Mouse (Mus musculus) kidney, postnatal 25 days (tissue): ENCODE results near the gene Col5a1.
A peak's percentile ranks its signal among the peaks of the same experiment; 100 is the strongest.

Experiments used
- DNase-seq, 2 experiments: peaks; one replicate each; pipeline ENCODE4 v3.0.0; 2021; ENCODE audit warnings: mixed read lengths in 2 of 2

The Col5a1 gene

GRCm38 (mm10) chr2:28038391-28039096 lies 152.3 kb downstream of the Col5a1 start:
- DNase-seq: peak; percentile 44 to 61

DNA sequence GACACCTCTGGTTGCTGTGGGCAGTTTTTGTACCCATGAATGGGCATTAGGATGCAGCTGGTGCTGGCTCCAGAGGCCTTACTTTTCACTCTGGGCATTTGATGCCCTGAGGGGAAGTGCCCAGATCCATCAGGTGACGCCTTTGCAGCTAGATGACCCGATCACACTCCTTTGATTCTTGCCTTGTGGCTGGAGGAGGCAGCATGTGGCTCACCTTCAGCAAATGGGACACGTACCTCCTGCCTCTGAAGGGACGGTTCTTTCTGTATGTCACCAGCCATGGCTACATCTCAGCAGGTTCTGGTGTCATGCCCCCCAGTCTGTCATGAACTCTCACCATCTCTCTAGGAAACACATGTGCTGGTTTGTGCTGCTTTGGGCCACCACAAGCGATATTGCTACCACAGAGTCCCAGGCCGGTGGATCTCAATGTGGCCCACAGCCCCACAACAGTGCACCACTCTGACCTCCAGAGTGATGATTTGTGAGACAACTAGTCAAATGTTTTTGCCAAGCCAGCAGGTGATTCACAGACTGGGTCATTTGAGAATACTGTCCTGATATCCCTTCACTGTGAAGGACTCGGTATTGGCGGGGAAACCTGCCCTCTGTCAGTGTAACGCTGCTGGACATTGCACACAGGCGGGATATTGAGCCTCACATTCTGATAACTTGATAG lies 153.6 kb downstream of the Col5a1 start:
- DNase-seq: no peak

GRCm38 (mm10) chr2:28040466-28040865 lies 154.2 kb downstream of the Col5a1 start:
- no peak for DNase-seq

DNA sequence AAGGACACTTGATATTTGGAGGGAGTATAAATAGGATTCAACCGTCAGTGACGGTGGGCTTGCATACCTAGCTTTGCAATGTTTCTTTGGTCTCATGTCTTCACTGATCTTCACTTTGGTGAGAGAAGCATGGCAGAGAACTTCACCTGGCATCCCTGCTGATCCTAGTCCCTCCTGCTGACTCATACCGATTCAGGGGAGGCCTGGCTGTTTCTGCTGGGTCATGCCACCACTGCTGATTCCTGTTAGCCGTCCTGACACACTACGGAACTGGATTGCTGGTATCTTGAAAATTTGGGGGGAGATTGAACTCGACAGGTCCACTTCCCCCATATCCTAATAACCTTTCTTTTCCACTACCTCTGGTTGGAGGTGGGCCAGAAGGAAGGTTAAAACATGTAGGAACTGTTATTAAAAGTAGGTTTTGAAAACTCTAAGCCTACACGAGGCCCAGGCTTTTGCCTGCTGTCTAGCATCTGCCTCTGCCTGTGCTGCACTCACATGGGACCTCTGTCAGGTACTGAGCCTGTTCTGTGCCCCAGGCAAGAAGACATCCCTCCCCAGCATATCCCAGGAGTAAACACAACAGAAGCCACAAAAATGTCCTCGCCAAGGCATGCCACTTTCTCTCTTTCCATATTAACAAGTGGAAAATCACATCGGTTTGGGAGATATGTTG lies 158.8 kb downstream of the Col5a1 start:
- DNase-seq: no peak

GRCm38 (mm10) chr2:28046311-28046710 lies 160.1 kb downstream of the Col5a1 start:
- no peak for DNase-seq

DNA sequence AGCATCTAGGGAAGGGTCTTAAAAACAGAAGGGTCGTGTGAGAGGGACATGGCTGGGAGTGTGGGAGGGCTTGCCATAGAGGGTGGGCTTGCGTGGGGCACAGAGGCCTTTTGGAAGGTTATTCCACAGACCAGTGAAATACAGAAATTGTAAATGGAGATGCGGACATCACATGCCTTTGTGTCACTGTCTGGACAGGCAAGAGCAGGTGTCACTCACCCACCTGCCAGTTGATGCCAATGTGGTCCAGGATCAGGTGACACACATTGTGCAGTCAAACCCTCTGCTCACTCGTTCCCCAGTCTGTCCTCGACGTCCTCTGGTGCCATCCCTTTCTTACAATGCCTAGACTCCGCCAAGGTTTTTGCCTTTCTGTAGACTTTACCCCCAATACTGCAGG lies 160.9 kb downstream of the Col5a1 start:
- no peak for DNase-seq

DNA sequence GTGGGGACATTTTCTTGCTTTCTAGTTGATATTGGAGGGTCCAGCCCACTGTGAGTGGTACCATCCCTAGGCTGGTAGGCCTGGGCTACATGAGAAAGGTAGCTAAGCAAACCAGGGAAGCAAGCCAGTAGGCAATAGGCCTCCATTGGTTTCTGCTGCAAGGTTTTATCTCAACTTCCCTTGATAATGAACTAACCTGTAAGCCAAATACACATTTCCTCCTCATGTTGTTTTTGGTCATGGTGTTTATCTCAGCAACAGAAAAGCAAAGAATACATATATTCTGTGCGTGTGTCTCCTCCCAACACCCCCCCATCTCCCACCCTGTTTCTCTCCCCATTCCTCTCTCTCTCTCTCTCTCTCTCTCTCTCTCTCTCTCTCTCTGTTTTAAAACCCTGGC lies 173.7 kb downstream of the Col5a1 start:
- DNase-seq: no peak

DNA sequence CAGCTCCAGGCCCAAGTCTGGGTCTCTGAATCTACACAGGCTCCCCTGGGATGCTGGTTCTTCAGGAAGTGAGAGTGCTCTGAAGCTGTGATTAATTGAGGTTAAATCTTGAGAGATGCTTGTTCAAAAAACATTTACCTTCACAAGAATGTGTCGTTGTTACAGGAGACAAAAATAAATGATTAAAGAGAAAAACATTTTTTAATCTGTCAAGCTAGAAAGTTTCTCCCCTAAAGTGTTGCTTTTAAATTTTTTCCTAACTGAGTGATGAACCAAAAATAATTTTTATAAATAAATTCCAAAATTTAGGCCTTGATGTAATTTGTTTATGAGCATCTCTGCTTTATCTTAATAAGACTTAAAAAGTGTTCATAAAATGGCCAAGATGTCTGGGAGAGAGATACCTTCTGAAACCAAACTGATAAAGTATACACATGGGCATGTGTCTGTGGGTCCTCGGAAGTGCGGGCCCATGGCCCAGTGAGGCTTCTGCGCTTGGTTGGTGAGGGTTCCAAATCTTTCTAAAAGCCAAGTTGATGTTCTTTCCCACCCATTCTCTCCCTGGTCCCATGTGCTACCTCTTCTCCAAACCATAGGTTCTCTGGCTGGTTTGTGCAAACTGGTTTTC lies 177.6 kb downstream of the Col5a1 start:
- DNase-seq: no peak

DNA sequence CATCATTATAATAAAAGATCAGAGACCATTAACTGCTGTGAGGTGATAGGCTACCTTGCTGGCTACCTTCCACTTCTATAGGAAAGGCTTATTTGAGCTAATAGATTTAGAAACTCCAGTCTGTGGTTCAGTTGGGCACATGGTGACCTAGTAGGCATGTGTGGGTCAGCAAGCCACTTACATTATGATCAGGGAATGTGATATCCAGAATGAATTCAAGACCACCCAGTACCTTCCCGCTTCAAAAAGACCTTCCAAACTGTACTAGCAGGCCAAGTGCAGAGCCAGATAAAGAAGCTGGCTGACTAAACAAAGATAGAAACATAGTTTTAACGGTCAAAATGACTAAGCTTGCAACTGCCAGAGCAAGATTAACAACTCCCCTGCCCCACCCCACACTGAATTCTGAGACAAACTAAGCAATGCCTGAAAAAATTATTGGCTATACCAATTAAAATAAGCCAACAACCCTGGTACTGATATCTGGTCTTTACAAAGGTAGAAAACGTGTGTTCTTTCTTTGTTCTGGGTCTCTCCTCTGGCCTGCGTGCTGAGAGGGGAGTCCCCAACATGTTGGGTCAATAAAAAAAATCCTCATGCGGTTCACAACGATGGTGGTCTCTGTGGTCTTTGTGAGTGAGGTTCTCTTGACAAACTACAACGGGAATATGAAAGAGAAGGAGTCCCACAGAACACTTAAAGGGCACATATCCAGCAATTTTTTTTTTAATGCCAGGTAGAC lies 178.3 kb downstream of the Col5a1 start:
- DNase-seq: no peak

DNA sequence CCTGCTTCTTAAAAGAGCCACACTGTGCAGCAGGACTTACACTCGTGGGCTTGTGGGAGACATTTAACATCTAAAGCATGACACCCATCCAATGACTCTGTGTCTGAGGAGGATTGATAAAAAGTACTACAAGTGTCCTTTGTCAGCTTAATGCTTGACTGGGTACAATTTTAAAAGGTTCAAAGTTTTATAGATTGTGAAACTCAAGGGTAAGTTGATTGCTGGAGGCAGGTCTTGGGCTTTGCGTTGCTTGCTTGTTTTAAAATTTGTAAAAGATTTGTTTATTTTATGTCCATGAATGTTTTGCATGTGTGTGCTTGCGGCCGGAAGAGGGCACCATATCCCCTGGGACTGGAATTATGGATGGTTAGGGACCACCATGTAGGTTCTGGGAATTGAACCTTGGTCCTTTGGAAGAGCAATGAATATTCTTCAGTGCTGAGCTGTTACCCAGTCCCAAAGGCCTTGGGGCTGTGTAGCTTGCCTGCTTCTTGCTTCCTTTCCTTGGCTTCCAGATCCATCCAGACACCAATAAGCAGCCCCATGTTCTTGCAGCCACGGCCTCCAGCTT lies 178.9 kb downstream of the Col5a1 start:
- no peak for DNase-seq

GRCm38 (mm10) chr2:28066686-28067085 lies 180.5 kb downstream of the Col5a1 start:
- no peak for DNase-seq

GRCm38 (mm10) chr2:28067175-28067574 lies 180.9 kb downstream of the Col5a1 start:
- DNase-seq: no peak

DNA sequence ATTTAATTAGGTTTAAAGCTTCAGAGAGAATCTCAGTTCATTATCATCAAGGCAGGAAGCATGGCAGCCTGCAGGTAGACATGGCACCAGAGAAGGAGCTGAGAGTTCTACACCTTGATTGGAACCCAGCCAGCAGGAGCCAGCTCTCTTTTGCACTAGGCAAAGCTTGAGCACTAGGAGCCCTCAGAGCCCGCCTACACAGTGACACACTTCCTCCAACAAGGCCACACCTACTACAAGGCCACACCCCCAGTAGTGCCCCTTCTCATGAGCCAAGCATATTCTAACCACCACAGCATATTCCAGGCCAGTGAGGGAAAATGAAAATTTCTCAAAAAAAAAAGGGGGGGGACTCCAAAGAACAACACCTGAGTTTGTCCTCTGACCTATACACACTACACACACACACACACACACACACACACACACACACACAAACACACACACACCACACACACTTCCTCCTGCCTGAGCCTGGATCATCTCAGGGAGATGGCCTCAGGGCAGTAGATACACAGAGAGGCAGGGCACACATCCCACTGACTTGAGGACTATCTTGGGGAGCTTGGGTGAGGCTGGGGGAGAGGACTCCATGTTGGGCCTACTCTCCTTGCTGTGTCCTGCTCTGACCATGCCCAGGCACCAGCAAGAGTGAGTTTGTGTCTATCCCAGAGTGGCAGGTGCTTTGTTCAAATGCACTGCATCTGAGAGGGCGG lies 181.8 kb downstream of the Col5a1 start:
- DNase-seq: no peak

DNA sequence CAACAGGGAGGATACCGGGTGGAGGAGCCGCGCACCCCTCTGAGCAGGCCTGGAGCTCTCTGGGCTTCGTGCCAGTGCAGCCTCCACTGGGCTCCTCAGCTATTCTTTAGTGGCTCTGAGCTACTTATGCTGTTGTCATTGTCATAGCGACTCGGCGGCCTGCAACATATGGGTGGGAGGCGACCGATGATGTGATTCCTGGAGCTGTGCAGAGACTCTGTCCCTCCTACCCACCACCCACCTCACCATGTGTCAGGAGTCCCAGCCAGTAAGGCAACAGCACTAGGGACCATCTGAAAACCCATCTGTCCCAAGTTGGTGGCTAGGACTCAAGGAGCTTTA lies 182.3 kb downstream of the Col5a1 start:
- DNase-seq: no peak

GRCm38 (mm10) chr2:28075616-28076187 lies 189.5 kb downstream of the Col5a1 start:
- no peak for DNase-seq

DNA sequence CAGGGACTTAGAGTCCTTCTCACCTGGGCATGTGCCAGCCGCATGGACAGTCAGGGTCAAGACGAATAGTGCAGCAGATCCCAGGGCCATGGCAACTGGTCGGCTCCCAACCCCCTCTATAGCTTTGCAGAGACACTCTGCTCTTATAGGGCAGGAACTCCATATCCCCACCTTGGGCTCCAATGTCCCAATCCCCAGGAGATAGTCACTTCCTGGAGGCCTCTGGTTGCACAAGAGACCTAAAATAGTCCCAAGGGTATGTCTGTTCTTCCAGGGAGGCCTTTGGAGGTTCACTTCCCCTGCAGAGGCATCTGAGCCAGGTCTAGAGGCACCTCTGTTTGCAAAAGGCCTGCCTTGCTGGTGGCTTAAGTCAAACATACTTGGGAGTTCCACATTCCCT lies 198.5 kb downstream of the Col5a1 start, which contains the start of gene Fcnb:
Gene Fcnb (minus strand): TSS at position 118 of the 400 bp plus-strand sequence.
- DNase-seq: no peak

- DNase-seq: no peak
These were observed 199.9 kb downstream of the Col5a1 start for GRCm38 (mm10) chr2:28086112-28086511.

- no peak for DNase-seq
These were observed 202.9 kb downstream of the Col5a1 start for GRCm38 (mm10) chr2:28089095-28089494.
